Mouse (Mus musculus) T-cell, adult 2 months (primary cell): ENCODE measurements around the gene Ascc2.
A peak's percentile ranks its signal among the peaks of the same experiment; 100 is the strongest.

ENCODE experiments used
- DNase-seq: peaks from one replicate; pipeline ENCODE4 v3.0.0; 2022; ENCODE audit warnings: low spot score

Gene Ascc2

DNA sequence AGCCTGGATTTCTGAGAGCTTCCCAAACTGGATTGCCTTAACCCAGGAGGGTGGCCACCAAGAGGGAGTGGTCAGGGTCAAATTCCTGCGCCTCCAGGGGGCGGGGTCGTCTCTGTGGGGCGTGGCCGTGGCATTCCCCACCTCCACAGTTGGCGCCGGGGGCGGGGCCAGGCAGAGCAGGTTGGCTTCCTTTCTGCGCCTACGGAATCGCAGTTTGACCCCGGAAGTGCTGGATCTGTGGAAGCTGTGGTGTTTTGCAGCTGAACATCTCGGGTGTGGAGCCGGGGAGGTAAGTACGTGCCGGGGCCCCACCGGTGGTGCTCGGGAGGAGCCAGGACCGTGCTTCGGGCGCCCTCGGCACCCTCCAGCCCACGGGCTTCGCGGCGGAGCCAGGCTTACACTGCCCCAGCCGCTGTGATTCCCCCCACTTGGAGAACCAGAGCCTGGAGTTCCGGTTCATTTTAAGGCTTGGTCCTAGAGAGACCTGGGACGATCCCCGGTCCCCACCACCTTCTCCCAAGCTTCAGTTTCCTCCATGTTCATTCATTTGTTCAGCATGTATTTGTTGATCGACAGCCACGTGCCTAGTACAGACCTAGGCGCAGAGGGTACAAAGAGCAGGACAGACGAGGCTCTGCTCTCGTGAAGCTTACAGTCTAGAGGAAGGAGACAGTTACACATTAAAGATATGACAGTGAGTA lies at the start of gene Ascc2:
Gene Ascc2, plus strand, starts transcription at position 214 of the 701 bp plus-strand sequence.
- peak; percentile 87 for DNase-seq

DNA sequence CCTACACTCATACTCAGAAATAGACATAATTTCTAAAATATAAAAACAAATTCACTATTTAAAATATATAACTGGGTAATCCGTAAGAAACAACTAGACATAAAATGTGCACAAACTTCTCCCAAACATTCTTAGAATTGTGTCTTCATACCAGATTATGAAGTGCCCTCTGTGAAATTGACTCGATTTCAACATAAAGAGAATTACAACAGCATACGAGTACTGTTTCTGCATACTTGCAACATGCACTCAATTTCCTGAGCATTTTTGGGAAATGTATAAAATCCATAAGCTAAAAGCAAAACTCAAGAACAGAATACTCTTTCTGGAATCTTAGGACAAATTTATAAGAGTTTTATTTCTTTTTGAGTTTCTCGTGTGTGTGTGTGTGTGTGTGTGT lies 45.7 kb upstream of the Ascc2 start:
- no peak for DNase-seq

- DNase-seq, result no peak
These were observed 44.1 kb upstream of the Ascc2 start for GRCm38 (mm10) chr11:4593491-4593848.

DNA sequence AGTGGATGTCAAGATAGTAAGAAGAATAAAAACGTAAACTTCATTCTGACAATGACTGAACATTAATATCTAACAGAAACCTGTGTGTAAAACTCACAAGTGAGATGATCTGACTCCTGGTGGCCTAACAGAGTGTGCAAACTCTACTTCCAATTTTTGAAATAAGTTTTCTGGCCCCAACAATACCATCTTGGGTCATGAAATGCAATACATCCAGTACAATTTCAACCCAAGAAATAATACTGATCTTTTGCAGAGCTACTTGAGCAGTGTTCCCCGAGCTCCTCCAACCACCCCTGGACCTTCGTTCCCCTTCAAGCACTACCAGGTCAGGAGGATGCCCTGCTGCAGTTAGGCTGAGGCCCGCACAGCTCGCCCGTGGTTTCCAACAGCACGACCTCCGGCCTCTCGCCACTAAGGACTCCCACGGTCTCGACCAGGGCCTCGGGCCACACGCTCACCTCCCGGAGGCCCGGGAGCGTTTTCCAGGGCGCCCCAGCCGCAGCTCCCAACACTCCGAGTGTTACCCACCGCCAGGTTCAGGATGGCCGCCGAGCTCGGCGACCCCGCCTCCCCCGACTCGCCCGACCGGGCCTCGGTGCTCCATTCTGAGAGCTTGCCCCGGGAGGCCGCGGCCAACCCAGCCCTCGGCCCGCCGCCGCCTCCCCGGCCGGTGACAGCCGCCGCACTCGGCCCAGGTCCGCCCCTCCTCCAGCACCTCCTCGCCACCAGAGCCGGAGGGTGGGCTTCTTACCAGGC lies 43.5 kb upstream of the Ascc2 start:
- peak; percentile 26 for DNase-seq

DNA sequence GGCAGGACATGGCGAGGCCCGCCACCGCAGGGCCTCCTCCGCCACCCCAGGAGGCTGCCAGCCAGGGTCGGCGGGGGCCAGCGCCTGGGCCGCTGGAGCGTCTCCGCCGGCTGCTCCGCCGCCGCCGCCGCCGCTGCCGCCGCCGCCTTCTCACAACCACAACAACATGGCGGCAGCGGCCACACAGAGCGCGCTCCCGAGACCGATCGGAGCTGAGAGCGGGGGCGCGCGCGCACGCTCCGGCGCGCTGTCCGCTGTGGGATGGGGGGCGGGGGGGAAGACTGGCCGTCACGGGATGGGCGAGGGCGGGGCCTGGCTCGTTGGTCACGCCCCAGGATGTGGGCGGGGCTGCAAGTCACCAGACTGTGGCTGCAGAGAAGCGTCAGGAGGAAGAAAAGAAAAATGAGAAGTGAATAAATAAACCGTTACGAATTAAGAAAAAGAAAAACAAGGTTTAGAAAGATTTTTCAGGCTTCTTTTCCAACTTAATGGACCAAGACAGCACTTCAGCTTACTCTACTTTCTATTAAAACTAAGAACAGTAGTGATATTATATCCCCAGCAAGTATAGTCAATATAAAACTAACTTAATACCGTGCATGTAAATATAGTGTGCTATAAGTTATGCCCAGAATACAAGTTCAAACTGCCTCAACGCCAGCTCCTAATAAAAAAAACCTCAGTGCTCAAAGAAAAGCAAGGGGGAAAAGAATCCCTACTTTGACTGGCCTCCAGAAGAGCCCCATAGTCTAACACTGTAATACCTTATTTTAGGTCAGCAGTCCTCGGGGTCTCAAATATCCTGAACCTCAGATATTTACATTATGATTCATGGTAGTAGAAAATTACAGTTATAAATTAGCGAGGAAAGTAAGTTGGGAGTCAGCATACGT lies 42.7 kb upstream of the Ascc2 start, which contains the start of gene Mtmr3:
Gene Mtmr3, minus strand, starts transcription at position 256 of the 893 bp plus-strand sequence.
- peak; percentile 95 for DNase-seq

DNA sequence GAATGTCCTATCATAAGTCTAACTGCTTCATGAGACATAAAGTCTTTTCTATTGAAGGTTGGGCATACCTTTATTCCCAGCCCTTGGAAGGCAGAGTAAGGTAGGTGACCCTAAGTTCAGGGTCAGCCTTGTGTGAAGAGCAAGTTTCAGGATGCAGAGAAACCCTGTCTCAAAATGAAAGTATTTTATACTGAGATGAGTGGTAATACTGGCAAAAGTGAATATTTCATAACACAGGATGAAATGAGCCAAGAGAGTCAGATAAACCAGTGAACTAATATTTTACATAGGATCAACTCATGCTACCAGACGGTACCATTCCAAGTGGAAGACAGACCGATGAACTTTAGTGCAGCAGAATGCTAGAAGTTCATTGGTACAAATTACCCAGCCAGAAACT lies 39.1 kb upstream of the Ascc2 start:
- DNase-seq, result no peak

- DNase-seq, result no peak
These were observed 37.6 kb upstream of the Ascc2 start for GRCm38 (mm10) chr11:4599916-4600315.

DNA sequence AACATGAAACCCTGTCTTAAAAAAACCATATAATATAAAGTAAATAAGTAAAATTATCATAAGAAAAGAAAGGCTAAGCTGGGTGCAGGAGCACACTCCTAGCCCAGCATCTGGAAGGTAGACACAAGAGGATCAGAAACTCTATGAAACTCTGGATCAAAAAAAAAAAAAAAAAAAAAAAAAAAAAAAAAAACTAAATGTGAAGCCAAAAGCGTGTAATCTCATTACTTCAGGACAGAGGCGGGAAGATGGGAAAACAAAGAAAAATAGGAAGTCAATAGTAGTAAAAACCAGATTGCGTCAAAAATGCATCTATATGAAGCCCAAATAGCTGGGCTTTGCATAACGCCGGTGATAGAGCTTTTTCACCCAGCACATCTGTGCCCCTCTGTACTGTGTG lies 35.7 kb upstream of the Ascc2 start:
- DNase-seq, result no peak

DNA sequence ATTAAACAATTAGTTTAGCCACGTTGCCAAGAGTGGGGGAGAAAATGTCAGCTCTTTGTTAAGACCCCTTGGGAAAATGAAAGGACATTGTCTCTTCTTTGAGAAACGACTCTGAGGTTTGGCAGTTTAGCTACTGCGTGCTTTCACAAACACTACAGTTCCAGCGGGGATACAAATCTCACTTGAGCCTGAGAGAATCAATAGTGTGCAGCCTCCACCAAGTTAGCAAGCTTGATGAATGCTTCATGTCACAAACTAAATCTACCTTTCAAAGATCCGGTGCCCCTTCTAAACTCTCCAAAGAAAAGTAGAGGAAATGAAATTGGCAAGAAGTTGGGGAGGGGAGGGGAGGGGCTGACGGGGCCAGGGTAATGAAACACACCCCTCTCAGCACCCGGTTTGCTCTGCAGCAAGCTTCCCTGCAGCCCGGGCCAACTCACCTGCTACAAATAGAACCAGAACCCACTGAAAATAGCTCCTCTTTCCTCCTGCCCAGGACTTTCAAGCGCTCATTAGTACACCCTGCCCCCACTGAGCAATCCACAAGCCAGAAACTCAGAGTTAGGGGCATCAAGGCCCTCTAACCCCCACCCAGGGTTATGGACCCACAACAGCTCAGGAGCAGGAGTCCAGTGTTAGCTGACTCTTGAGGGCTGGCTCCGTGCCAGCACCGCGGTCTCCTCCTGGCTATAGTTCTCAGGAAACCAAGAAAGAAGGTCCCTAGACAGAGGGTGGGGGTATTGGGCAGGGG lies 34.7 kb upstream of the Ascc2 start:
- DNase-seq, result no peak

DNA sequence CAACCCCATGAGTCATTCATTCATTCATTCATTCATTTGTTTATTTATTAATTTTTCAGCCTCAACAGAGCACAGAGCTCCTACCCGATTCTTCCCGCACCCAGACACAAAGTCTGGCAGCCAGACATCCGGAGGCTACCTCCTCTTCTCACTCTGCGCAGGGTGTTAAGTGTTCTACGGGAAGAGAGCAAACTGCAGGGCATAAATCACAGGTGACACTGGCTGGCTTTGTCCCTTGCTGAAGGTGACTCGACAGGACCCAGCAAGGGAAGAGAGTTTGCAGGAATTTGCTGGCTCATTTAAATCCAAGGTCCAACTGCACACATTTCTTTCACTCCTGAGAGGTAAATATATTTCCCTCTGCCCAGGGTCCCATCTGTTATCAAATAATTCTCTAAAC lies 33.1 kb upstream of the Ascc2 start:
- DNase-seq, result no peak

DNA sequence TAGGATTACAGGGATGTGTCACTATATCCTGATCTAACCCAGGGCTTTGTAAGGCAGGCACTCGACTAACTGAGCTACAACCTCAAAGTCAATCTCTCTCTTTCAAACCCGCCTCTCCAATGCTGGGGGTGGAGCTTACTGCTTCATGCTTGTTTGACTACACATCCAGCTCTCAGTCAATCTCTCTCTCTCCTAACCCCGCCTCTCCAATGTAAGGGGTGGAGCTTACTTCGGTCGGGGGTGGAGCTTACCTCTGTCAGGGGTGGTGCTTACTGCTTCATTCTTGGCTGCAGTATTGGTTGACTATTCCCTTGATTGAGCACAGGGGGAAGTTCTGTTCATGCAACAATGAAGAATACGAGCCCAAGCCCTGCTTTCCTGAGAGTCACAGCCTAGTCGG lies 32.1 kb upstream of the Ascc2 start:
- peak; percentile 29 for DNase-seq

GRCm38 (mm10) chr11:4606541-4606940 lies 31.0 kb upstream of the Ascc2 start:
- DNase-seq, result no peak

DNA sequence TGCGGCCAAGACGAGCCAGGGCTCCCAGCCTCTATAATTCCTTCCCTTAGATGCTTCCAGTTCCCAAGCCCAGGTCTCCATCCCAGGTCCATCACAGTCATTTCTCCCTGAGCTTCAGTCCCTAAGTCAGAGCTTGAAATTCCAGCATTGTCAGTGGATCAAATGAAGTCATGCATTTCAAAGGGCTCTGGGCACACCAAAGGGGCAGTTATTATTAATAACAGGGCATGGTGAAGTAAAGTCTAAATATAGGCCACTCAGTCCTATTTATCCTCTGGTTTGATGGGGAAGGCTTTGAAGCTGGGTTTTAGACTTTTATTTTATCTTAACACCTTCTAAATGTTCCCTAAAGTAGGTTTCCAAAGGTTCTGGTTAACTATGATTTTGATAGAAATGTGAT lies 25.6 kb upstream of the Ascc2 start:
- no peak for DNase-seq

GRCm38 (mm10) chr11:4620017-4620485 lies 17.5 kb upstream of the Ascc2 start, which contains the start of gene Gm11032:
Gene Gm11032, plus strand, starts transcription at chr11:4620067.
- DNase-seq, result no peak

DNA sequence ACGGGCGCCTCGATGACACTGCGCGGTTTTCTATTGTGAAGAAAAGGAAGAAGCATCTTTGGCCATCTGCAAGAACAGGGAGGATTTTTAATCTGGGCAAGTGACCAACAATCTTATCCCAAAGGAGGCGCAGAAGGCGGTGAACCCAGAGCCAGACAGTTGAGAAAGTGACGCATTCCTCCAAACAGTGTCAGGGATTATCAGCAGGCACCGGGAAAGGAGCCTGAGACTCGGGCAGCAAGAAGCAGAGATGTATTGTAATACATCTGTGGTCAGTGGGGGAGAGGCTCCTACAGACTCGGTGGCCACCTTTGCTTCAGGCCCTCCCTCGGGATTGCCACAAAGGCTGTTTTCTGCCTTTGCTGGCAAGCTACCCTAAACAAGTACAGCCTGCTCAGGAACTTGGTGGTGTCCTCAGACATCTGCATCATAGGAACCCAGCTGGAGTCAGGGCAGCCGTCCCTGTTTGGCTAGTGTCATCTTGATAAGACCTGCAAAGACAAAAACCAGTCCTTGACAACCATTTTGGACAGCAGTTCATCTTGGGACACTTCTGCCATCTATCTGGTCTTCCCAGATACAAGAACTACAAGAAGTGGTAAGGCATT lies 16.9 kb upstream of the Ascc2 start:
- no peak for DNase-seq

- no peak for DNase-seq
These were observed 15.7 kb upstream of the Ascc2 start for GRCm38 (mm10) chr11:4621866-4622265.

DNA sequence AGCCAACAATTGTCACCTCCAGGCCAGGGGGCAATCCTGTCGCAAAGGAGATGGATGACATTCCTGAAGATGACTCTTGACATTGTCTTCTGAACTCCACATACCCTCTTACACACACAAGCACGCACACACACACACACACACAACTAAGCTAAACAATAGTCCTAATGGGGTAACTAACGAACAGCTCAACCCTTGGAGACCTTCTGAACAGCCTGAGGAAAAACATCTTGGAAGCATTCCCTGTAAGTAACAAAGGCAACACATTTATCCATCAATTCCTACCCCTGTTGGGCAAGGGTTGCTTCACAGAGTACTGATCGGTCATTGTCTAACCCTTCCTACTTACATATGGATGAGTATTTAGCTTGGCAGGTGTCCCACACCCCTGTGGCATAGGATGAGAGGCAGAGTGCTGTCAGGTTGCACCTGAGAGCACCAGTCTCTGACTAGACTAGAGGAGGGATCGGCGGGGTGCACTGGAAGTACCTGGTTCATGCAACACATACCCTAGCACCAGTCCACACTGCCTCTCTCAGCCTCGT lies 15.0 kb upstream of the Ascc2 start:
- no peak for DNase-seq

- no peak for DNase-seq
These were observed 14.6 kb upstream of the Ascc2 start for GRCm38 (mm10) chr11:4622997-4623396.

- DNase-seq, result no peak
These were observed 11.6 kb upstream of the Ascc2 start for GRCm38 (mm10) chr11:4625931-4626330.

- no peak for DNase-seq
These were observed 9.9 kb upstream of the Ascc2 start for GRCm38 (mm10) chr11:4627636-4628035.

GRCm38 (mm10) chr11:4629861-4630280 lies 7.7 kb upstream of the Ascc2 start:
- no peak for DNase-seq
